Mouse (Mus musculus): ENCODE results near the gene Dlx1. TPM values are rescaled to one million over a fixed set of nuclear protein-coding genes. Genes with fewer than 3 reads are reported as not detected.

The Dlx1 gene
- polyA plus RNA-seq, 1 experiment: 0.20 TPM

DNA sequence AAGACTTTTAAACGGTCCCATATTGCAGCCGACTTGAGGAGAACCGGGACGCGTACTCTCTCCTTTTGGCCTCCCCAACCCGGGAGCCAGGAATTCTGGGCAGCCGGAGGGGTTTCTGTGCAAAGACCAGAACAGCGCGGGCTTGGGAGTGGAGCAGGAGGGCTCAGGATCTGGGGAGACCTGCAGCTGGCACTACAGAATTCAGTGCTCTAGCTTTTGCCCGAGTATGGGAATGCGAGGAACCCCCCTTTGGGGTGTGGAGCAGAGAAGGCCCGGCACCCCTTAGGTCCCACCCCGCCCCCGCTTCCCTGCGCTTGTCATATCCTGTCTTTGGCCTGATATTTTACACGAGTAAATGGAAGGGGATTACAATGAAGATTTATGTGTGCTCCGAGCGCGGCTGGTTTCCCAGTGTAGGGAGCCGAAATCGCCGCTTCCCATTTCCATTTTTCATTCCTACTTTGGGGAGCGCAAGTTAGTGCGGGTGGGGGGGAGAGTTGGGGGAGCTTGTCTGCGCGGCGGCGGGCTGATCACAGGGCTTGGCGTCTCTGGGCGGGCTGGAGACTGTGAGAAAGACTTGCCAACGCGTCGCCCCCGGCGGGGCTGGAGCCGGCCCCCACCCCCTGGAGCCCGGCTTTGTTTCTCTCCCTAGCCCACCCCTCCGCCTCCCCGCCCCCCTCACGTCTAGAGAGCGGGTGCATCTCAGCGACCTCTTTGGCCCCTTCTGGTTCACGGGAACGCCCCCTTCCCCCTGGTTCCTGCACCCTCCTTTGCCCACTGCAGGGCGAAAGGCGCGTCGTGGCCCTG, 12.9 kb downstream of the Dlx1 start:
- TF ChIP-seq POLR2A (IDR thresholded peaks at IDR 0.05; ENCODE audit: borderline replicate concordance, insufficient read depth, low read length): no peak
- Histone ChIP-seq H3K4me1 (ENCODE audit: control insufficient read depth, insufficient read depth, low read length) (peaks cover 7% of the 10 kb centered on the region; the same call in 1 of the 2 replicates), H3K27me3 (ENCODE audit: control insufficient read depth, insufficient read depth, low read length) (peaks cover 39% of the 10 kb centered on the region; the same call in 1 of the 2 replicates), H3K4me3 (replicated peaks; ENCODE audit: insufficient read depth, low read depth, low read length) (no peak overlapping the region), H3K27ac (ENCODE audit: insufficient read depth, low read length) (no peak overlapping the region)
- peak in 1 of 2 experiments; percentile 23 for DNase-seq
- 2% methylated on average over 48 of the region's 48 CpGs for WGBS

DNA sequence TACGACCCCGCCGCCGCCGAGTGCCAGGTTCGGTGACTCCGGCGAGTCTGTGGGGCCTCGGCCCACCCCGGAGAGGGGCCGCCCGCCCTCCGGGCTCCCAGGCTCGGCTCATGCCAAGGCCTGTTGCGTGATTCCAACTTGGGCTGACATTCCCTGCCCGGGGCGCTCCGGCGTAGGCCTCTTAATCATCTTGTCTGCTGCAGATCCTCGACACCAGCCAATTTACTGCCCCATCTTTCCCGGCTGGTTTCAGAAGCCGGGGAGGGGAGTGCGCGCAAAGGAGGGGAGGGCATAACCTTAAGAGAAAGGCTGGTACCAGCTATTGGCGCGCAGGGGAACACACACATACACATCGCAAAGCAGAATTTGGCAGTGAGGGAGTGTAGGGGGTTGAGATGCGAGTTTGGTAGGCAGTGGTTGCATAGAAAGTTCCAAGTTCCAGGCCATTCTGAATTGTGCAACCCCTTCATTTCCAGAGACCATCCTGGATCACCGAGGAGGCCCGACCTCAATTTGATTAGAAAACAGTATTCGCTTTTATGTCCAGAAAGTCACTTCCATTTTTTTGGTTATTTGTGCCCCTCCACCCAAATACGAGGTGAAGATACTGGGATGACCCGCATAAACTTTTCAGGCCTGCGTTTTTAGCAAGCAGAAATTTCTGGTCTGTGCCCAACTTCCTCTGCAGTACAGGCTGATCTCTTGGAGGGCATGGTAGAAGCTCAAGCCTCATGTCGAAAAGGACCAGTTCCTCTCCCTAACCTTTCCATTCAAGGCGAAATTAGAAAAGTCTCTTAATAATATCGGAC, 13.7 kb downstream of the Dlx1 start:
- TF ChIP-seq CTCF (IDR thresholded peaks at IDR 0.05; ENCODE audit: borderline replicate concordance, insufficient read depth, low read depth, low read length): no peak
- no peak for TF ChIP-seq POLR2A (IDR thresholded peaks at IDR 0.05; ENCODE audit: borderline replicate concordance, insufficient read depth, low read length)
- Histone ChIP-seq H3K27me3 (ENCODE audit: control insufficient read depth, insufficient read depth, low read length) (peaks cover 39% of the 10 kb centered on the region; the same call in 1 of the 2 replicates), H3K4me1 (ENCODE audit: control insufficient read depth, insufficient read depth, low read length) (peaks cover 11% of the 10 kb centered on the region; the same call in 1 of the 2 replicates), H3K4me3 (replicated peaks; ENCODE audit: insufficient read depth, low read depth, low read length) (no peak overlapping the region), H3K27ac (ENCODE audit: insufficient read depth, low read length) (no peak overlapping the region)
- 6% methylated on average over 37 of the region's 37 CpGs for WGBS
- no peak for DNase-seq

DNA sequence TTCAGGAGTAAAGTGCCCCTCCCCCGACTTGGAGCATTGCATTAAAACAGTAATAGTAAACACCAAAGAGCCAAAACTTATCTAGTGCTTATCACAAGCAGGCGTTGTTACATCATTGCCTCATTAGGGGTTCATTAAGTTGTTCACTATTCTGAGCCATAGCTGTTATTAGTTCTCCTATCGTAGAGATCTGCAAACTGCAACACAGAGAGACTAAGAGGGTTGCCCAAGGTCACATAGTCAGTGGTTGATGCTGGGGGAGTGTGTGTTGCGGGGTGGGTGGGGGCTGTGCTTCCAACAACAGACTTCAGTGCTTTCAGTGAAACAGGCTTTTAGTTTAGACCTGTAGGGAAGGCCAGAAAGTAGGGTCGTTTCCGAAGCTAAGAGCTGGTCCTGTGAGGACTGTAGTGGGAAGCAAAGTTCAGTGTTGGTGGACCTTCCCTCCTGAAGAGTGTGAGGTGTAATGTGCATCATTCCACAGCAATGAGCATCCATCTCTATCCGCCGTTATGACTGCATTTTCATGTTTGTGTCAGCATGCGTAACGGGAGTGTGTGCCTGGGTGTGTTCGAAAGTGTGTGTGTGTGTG, 14.4 kb downstream of the Dlx1 start:
- H3K27me3 ChIP-seq (ENCODE audit: control insufficient read depth, insufficient read depth, low read length): peaks cover 45% of the 10 kb centered on the region; the same call in 1 of the 2 replicates

DNA sequence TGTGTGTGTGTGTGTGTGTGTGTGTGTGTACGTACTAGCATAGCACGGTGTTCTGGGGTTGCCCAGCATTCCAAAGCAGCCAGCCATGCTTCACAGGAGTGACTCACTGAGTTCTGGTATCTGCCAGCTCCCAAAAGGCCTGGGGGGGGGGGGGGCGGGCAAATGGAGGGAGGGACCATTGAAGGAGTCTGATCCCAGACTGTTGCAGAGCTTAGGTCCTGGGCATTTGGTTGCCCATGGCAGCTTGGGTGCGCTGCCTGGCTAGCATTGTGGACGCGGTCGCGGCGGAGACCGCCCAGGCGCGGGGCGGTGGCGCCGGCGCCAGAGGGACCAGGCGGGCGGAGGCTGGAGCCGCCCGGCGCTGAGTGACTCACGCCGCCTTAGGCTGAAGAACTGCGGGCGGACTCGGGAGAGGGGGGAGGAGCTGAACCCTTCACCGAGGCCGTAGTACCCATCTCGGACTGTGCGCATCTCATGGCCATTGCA, 14.9 kb downstream of the Dlx1 start:
- H3K4me3 ChIP-seq (replicated peaks; ENCODE audit: insufficient read depth, low read depth, low read length): no peak overlapping the region
- no peak overlapping the region for H3K27ac ChIP-seq (ENCODE audit: insufficient read depth, low read length)
- DNase-seq: peak in 1 of 2 experiments; percentile 27
- WGBS: 2% methylated on average over 30 of the region's 30 CpGs
- peaks cover 11% of the 10 kb centered on the region; the same call in 1 of the 2 replicates for H3K4me1 ChIP-seq (ENCODE audit: control insufficient read depth, insufficient read depth, low read length)
- TF ChIP-seq CTCF (IDR thresholded peaks at IDR 0.05; ENCODE audit: borderline replicate concordance, insufficient read depth, low read depth, low read length): no peak
- peaks cover 43% of the 10 kb centered on the region; the same call in 1 of the 2 replicates for H3K27me3 ChIP-seq (ENCODE audit: control insufficient read depth, insufficient read depth, low read length)

More for the DNA sequence above, 14.4 kb downstream of the Dlx1 start:
- H3K4me1 ChIP-seq (ENCODE audit: control insufficient read depth, insufficient read depth, low read length): peaks cover 11% of the 10 kb centered on the region; the same call in 1 of the 2 replicates
- no peak for DNase-seq
- H3K4me3 ChIP-seq (replicated peaks; ENCODE audit: insufficient read depth, low read depth, low read length): no peak overlapping the region
- 17% methylated on average over 11 of the region's 11 CpGs for WGBS
- no peak overlapping the region for H3K27ac ChIP-seq (ENCODE audit: insufficient read depth, low read length)
- no peak for TF ChIP-seq CTCF (IDR thresholded peaks at IDR 0.05; ENCODE audit: borderline replicate concordance, insufficient read depth, low read depth, low read length)
- no peak for TF ChIP-seq POLR2A (IDR thresholded peaks at IDR 0.05; ENCODE audit: borderline replicate concordance, insufficient read depth, low read length)

DNA sequence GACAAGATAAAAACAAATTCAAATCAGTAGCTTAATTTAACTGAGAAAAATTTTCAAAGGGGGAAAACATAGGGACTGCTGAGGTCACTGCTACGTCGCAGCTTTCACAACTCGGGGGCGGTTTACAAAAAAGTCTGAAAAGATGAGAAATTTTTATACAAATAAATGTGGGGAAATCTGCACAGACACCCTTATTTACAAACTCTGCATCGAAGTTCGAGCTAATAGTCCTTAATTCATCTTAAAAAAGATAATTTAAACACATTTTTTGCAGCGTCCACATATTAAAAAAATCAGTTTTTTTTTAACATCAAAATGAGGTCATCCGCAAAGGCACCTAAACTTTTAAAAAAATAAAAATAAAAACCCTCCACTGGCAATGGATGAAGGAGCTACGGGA, 15.6 kb downstream of the Dlx1 start:
- peak in 1 of 2 experiments; percentile 12 for DNase-seq
- no peak overlapping the region for H3K4me3 ChIP-seq (replicated peaks; ENCODE audit: insufficient read depth, low read depth, low read length)
- no peak for TF ChIP-seq POLR2A (IDR thresholded peaks at IDR 0.05; ENCODE audit: borderline replicate concordance, insufficient read depth, low read length)
- TF ChIP-seq CTCF (IDR thresholded peaks at IDR 0.05; ENCODE audit: borderline replicate concordance, insufficient read depth, low read depth, low read length): no peak
- H3K4me1 ChIP-seq (ENCODE audit: control insufficient read depth, insufficient read depth, low read length): peaks cover 11% of the 10 kb centered on the region; the same call in 1 of the 2 replicates
- 12% methylated on average over 9 of the region's 9 CpGs for WGBS
- no peak overlapping the region for H3K27ac ChIP-seq (ENCODE audit: insufficient read depth, low read length)
- H3K27me3 ChIP-seq (ENCODE audit: control insufficient read depth, insufficient read depth, low read length): peaks cover 41% of the 10 kb centered on the region; the same call in 1 of the 2 replicates

DNA sequence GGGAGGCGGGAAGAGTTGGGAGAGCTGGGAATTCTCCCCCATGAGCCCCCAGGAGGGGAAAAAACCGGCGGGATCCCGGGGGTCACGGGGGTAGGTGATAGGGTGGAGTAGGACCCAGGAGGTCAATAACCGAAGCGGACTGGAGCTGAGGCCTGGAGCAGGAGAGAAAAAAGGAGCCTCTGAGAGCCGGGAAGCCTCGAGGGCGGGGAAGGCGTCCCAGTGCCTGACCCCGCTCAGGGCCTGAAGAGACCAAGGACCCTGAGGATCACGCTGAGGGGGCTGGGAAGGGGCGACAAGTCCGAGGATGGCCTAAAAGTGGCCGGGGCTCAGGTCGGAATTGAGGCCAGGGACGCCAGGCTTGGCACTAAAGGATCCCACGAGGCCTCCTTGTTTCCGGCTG, 16.0 kb downstream of the Dlx1 start:
- TF ChIP-seq CTCF (IDR thresholded peaks at IDR 0.05; ENCODE audit: borderline replicate concordance, insufficient read depth, low read depth, low read length) (no peak), POLR2A (IDR thresholded peaks at IDR 0.05; ENCODE audit: borderline replicate concordance, insufficient read depth, low read length) (no peak)
- 8% methylated on average over 20 of the region's 20 CpGs for WGBS
- H3K4me3 ChIP-seq (replicated peaks; ENCODE audit: insufficient read depth, low read depth, low read length): no peak overlapping the region
- DNase-seq: peak in 1 of 2 experiments; percentile 23
- H3K4me1 ChIP-seq (ENCODE audit: control insufficient read depth, insufficient read depth, low read length): peaks cover 11% of the 10 kb centered on the region; the same call in 1 of the 2 replicates
- no peak overlapping the region for H3K27ac ChIP-seq (ENCODE audit: insufficient read depth, low read length)
- H3K27me3 ChIP-seq (ENCODE audit: control insufficient read depth, insufficient read depth, low read length): peaks cover 41% of the 10 kb centered on the region; the same call in 1 of the 2 replicates
